Mouse (Mus musculus): ENCODE measurements around the gene Katnal1. TPM values are rescaled to one million over a fixed set of nuclear protein-coding genes. Genes with fewer than 3 reads are reported as not detected.

Gene Katnal1
- polyA plus RNA-seq, 2 experiments = 5.1 to 7.6 TPM

DNA sequence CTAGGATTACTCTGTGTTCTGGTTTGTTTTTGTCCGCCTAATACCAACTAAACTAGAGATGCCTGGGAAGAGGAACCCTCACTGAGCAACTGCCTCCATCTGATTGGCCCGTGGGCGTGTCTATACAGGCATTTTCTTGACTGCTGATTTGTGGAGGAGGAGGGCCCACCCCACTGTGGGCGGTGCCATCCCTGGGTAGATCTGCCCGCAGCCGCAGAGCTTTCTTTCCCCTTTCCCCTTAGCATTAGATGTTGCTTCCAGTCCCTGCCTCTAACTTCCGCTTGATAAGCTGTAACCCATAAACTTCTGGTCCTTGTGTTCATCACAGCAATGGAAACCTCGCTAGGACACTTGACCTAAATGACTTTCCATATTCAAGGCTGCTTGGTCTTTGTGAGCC, 92.1 kb downstream of the Katnal1 start:
- H3K36me3 ChIP-seq (replicated peaks; ENCODE audit: control insufficient read depth, insufficient read depth, low read depth) = no peaks in the 10 kb centered on the region
- peak overlapping the region; percentile 33 for H3K4me2 ChIP-seq (ENCODE audit: low read depth)
- H3K4me1 ChIP-seq (replicated peaks; ENCODE audit: control insufficient read depth in 2 of 2, insufficient read depth in 2 of 2, low read length in 1 of 2) = peaks cover 0 to 4% of the 10 kb centered on the region in 2 experiments; a peak in 3 of 4 replicates
- TF ChIP-seq CTCF (IDR thresholded peaks at IDR 0.05; ENCODE audit: low read depth) (no peak), EP300 (IDR thresholded peaks at IDR 0.05; ENCODE audit: low read depth) (no peak)
- H3K27ac ChIP-seq = no peak overlapping the region
- no peaks in the 10 kb centered on the region for H3K27me3 ChIP-seq (ENCODE audit: control insufficient read depth, insufficient read depth, low read length)
- no peaks in the 10 kb centered on the region for H3K9me3 ChIP-seq (ENCODE audit: control insufficient read depth, low read length)
- 7% methylated on average over 8 of the region's 8 CpGs for WGBS (ENCODE audit: insufficient replicate concordance)
- H3K9ac ChIP-seq (replicated peaks) = no peak overlapping the region
- H3K4me3 ChIP-seq (ENCODE audit: insufficient read depth in 1 of 2, low read depth in 2 of 2, low read length in 2 of 2) = no peak overlapping the region
- DNase-seq (ENCODE audit: low read depth in 3 of 3, low spot score in 3 of 3) (peak; percentile 59 to 63 (median 60)), ATAC-seq (ENCODE audit: insufficient read depth) (peak; percentile 92)

- peak overlapping the region; percentile 46 for H3K4me3 ChIP-seq (ENCODE audit: insufficient read depth in 1 of 2, low read depth in 2 of 2, low read length in 2 of 2)
- peak overlapping the region; percentile 67 for H3K4me2 ChIP-seq (ENCODE audit: low read depth)
- no peak overlapping the region; the same call in 1 of the 2 replicates for H3K9ac ChIP-seq (replicated peaks)
- peak; percentile 52 to 56 (median 53) for DNase-seq (ENCODE audit: low read depth in 3 of 3, low spot score in 3 of 3)
- H3K4me1 ChIP-seq (replicated peaks; ENCODE audit: control insufficient read depth in 2 of 2, insufficient read depth in 2 of 2, low read length in 1 of 2) = peaks cover 0 to 14% of the 10 kb centered on the region in 2 experiments; a peak in 3 of 4 replicates
- no peaks in the 10 kb centered on the region for H3K27me3 ChIP-seq (ENCODE audit: control insufficient read depth, insufficient read depth, low read length)
- no peak overlapping the region for H3K27ac ChIP-seq
- 7% methylated on average over 23 of the region's 23 CpGs for WGBS (ENCODE audit: insufficient replicate concordance)
- peak; percentile 75 for ATAC-seq (ENCODE audit: insufficient read depth)
- no peaks in the 10 kb centered on the region for H3K36me3 ChIP-seq (replicated peaks; ENCODE audit: control insufficient read depth, insufficient read depth, low read depth)
- TF ChIP-seq EP300 (IDR thresholded peaks at IDR 0.05; ENCODE audit: low read depth) = no peak
- peak; percentile 95 for TF ChIP-seq CTCF (IDR thresholded peaks at IDR 0.05; ENCODE audit: low read depth)
- H3K9me3 ChIP-seq (ENCODE audit: control insufficient read depth, low read length) = no peaks in the 10 kb centered on the region
Measured at GRCm38 (mm10) chr5:148831596-148832257, 97.4 kb downstream of the Katnal1 start.

- 11% methylated on average over 9 of the region's 9 CpGs for WGBS (ENCODE audit: insufficient replicate concordance)
- no peaks in the 10 kb centered on the region for H3K9me3 ChIP-seq (ENCODE audit: control insufficient read depth, low read length)
- peak overlapping the region; percentile 46 for H3K4me3 ChIP-seq (ENCODE audit: insufficient read depth in 1 of 2, low read depth in 2 of 2, low read length in 2 of 2)
- DNase-seq (ENCODE audit: low read depth in 3 of 3, low spot score in 3 of 3) (no peak), ATAC-seq (ENCODE audit: insufficient read depth) (no peak)
- H3K4me1 ChIP-seq (replicated peaks; ENCODE audit: control insufficient read depth in 2 of 2, insufficient read depth in 2 of 2, low read length in 1 of 2) = peaks cover 0 to 11% of the 10 kb centered on the region in 2 experiments; a peak in 3 of 4 replicates
- TF ChIP-seq EP300 (IDR thresholded peaks at IDR 0.05; ENCODE audit: low read depth) = no peak
- no peak for TF ChIP-seq CTCF (IDR thresholded peaks at IDR 0.05; ENCODE audit: low read depth)
- H3K27ac ChIP-seq = no peak overlapping the region
- no peaks in the 10 kb centered on the region for H3K27me3 ChIP-seq (ENCODE audit: control insufficient read depth, insufficient read depth, low read length)
- H3K9ac ChIP-seq (replicated peaks) = no peak overlapping the region; the same call in 1 of the 2 replicates
- peak overlapping the region; percentile 67 for H3K4me2 ChIP-seq (ENCODE audit: low read depth)
- no peaks in the 10 kb centered on the region for H3K36me3 ChIP-seq (replicated peaks; ENCODE audit: control insufficient read depth, insufficient read depth, low read depth)
Measured at GRCm38 (mm10) chr5:148831141-148831547, 98.0 kb downstream of the Katnal1 start.

DNA sequence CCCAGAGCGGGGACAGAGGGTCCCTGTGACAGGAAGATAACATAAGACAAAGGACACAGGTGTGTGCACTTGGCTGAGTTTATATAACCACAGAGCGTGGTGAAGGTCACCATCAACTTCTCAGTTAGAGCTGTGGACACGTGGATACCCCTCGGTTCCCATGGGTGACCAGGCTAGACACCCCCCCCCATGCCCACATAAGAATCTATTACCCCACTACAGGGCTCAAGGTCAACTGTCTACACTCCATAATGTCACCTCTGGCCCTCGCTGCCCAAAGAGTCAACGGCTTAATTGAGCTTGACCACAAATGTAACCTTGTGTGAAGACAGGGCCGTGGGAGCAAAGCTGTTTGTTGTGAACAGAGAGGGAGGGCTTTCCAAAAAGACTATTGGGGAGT, 103.4 kb downstream of the Katnal1 start:
- DNase-seq (ENCODE audit: low read depth in 3 of 3, low spot score in 3 of 3) = no peak
- ATAC-seq (ENCODE audit: insufficient read depth) = no peak
- no peaks in the 10 kb centered on the region for H3K4me1 ChIP-seq (replicated peaks; ENCODE audit: control insufficient read depth in 2 of 2, insufficient read depth in 2 of 2, low read length in 1 of 2)
- no peak overlapping the region for H3K4me3 ChIP-seq (ENCODE audit: insufficient read depth in 1 of 2, low read depth in 2 of 2, low read length in 2 of 2)
- H3K27ac ChIP-seq = no peak overlapping the region
- no peaks in the 10 kb centered on the region; the same call in 1 of the 2 replicates for H3K27me3 ChIP-seq (ENCODE audit: control insufficient read depth, insufficient read depth, low read length)
- no peaks in the 10 kb centered on the region for H3K36me3 ChIP-seq (replicated peaks; ENCODE audit: control insufficient read depth, insufficient read depth, low read depth)
- 55% methylated on average over 7 of the region's 7 CpGs for WGBS (ENCODE audit: insufficient replicate concordance)
- H3K9ac ChIP-seq (replicated peaks) = no peak overlapping the region
- no peak overlapping the region for H3K4me2 ChIP-seq (ENCODE audit: low read depth)
- no peaks in the 10 kb centered on the region for H3K9me3 ChIP-seq (ENCODE audit: control insufficient read depth, low read length)
- no peak for TF ChIP-seq EP300 (IDR thresholded peaks at IDR 0.05; ENCODE audit: low read depth)
- no peak for TF ChIP-seq CTCF (IDR thresholded peaks at IDR 0.05; ENCODE audit: low read depth)

GRCm38 (mm10) chr5:148822772-148823171, 106.3 kb downstream of the Katnal1 start:
- TF ChIP-seq CTCF (IDR thresholded peaks at IDR 0.05; ENCODE audit: low read depth) (no peak), EP300 (IDR thresholded peaks at IDR 0.05; ENCODE audit: low read depth) (no peak)
- ATAC-seq (ENCODE audit: insufficient read depth) (no peak), DNase-seq (ENCODE audit: low read depth in 3 of 3, low spot score in 3 of 3) (no peak)
- Histone ChIP-seq H3K27ac (no peak overlapping the region), H3K27me3 (ENCODE audit: control insufficient read depth, insufficient read depth, low read length) (no peaks in the 10 kb centered on the region; the same call in none of the 2 replicates), H3K9me3 (ENCODE audit: control insufficient read depth, low read length) (no peaks in the 10 kb centered on the region), H3K4me3 (ENCODE audit: insufficient read depth in 1 of 2, low read depth in 2 of 2, low read length in 2 of 2) (no peak overlapping the region), H3K9ac (replicated peaks) (no peak overlapping the region), H3K4me1 (replicated peaks; ENCODE audit: control insufficient read depth in 2 of 2, insufficient read depth in 2 of 2, low read length in 1 of 2) (peaks cover 3 to 13% of the 10 kb centered on the region in 2 experiments), H3K4me2 (ENCODE audit: low read depth) (no peak overlapping the region), H3K36me3 (replicated peaks; ENCODE audit: control insufficient read depth, insufficient read depth, low read depth) (no peaks in the 10 kb centered on the region)
- WGBS (ENCODE audit: insufficient replicate concordance) = 75% methylated on average over 13 of the region's 13 CpGs

Other genes with a start within 250 kb of the Katnal1 start
- not detected in 2 replicates for gene Gm42791, start 65.8 kb upstream of the Katnal1 start, polyA plus RNA-seq (2012; rRNA removed)
- 1.0 TPM in 1 of 2 replicates, not detected in the other for gene Gm42791, start 65.8 kb upstream of the Katnal1 start, polyA plus RNA-seq (2014; fragmentation: Nextera tagmentation; extraction: Ambion mirVana)